Mouse (Mus musculus) hindbrain, embryonic 11.5 days (tissue): ENCODE measurements around the gene Mtus2. TPM values are rescaled to one million over a fixed set of nuclear protein-coding genes. Genes with fewer than 3 reads are reported as not detected.

Experiments used
- ATAC-seq: fragments of 200-750 bp; cut with Nextera tagmentation; 2 replicates; pipeline ENCODE4 v1.8.0; 2017; ENCODE audit warnings: mild to moderate bottlenecking, moderate TSS enrichment, moderate library complexity; ENCODE audit not compliant: low FRiP score
- DNase-seq: peaks from one replicate; pipeline ENCODE4 v3.0.0-alpha.2; 2015; ENCODE audit warnings: low spot score
- H3K27ac ChIP-seq: fragments of 300-500 bp; sonication (generic); 2 replicates; pipeline ENCODE4 v1.5.1; 2014; ENCODE audit warnings: mild to moderate bottlenecking, low read depth, low read length
- H3K27me3 ChIP-seq: fragments of 300-500 bp; sonication (generic); 2 replicates; pipeline ENCODE4 v1.6.1; 2014; ENCODE audit warnings: mild to moderate bottlenecking, low read length, moderate library complexity, mixed read lengths; ENCODE audit not compliant: control insufficient read depth, insufficient read depth
- H3K36me3 ChIP-seq: fragments of 300-500 bp; sonication (generic); 2 replicates; pipeline ENCODE4 v1.6.1; 2014; ENCODE audit warnings: mild to moderate bottlenecking, low read length, moderate library complexity, mixed read lengths; ENCODE audit not compliant: control insufficient read depth, insufficient read depth
- H3K4me1 ChIP-seq: fragments of 300-500 bp; sonication (generic); replicated peaks from 2 replicates; pipeline ENCODE4 v1.6.1; 2014; ENCODE audit warnings: low read length, mixed read lengths; ENCODE audit not compliant: control insufficient read depth, insufficient read depth
- H3K4me2 ChIP-seq: fragments of 300-500 bp; sonication (generic); replicated peaks from 2 replicates; pipeline ENCODE4 v1.6.1; 2014; ENCODE audit warnings: mild to moderate bottlenecking, low read depth, low read length
- H3K4me3 ChIP-seq: fragments of 300-500 bp; sonication (generic); 2 replicates; pipeline ENCODE4 v1.5.1; 2014; ENCODE audit warnings: low read depth, low read length
- H3K9ac ChIP-seq: fragments of 300-500 bp; sonication (generic); 2 replicates; pipeline ENCODE4 v1.6.1; 2014; ENCODE audit warnings: low read depth, low read length
- H3K9me3 ChIP-seq: fragments of 300-500 bp; sonication (generic); 2 replicates; pipeline ENCODE4 v1.6.1; 2016; ENCODE audit warnings: low read length; ENCODE audit not compliant: control insufficient read depth
- WGBS: fragments of 180-500 bp; shearing (Covaris S2); extraction: QIAGEN DNeasy Blood & Tissue Kit; methylation state at CpG from one replicate; pipeline ENCODE4 v1.1.7; 2014; 5-methylcytosine and 5-hydroxymethylcytosine counted together
- polyA plus RNA-seq: library from polyadenylated mRNA; unstranded; fragments of >200 nt; fragmentation: Nextera tagmentation; extraction: Ambion mirVana; gene quantifications from 2 replicates; pipeline ENCODE4 v1.2.1, GENCODE M21; 2014

Mtus2 gene
- polyA plus RNA-seq, 1 experiment from 2014 or later, result 29.2 TPM

GRCm38 (mm10) chr5:148236616-148237015 is 279.5 kb downstream of the Mtus2 start:
- Histone ChIP-seq H3K27me3 (no peaks in the 10 kb centered on the region), H3K9ac (no peak overlapping the region), H3K9me3 (no peaks in the 10 kb centered on the region), H3K36me3 (no peaks in the 10 kb centered on the region), H3K4me1 (no peaks in the 10 kb centered on the region), H3K4me3 (no peak overlapping the region), H3K27ac (no peak overlapping the region), H3K4me2 (no peak overlapping the region)
- no peak for ATAC-seq
- 50% methylated on average over 9 of the region's 9 CpGs for WGBS
- peak; percentile 47 for DNase-seq

GRCm38 (mm10) chr5:148239067-148239466 is 281.9 kb downstream of the Mtus2 start:
- DNase-seq (peak; percentile 60), ATAC-seq (peak; percentile 60; the same call in 1 of the 2 replicates)
- no peaks in the 10 kb centered on the region for H3K27me3 ChIP-seq
- no peak overlapping the region for H3K4me3 ChIP-seq
- H3K9me3 ChIP-seq, result no peaks in the 10 kb centered on the region
- no peak overlapping the region for H3K27ac ChIP-seq
- no peak overlapping the region for H3K9ac ChIP-seq
- H3K36me3 ChIP-seq, result no peaks in the 10 kb centered on the region
- H3K4me2 ChIP-seq, result no peak overlapping the region
- H3K4me1 ChIP-seq, result no peaks in the 10 kb centered on the region

GRCm38 (mm10) chr5:148239757-148240156 is 282.6 kb downstream of the Mtus2 start:
- H3K4me2 ChIP-seq, result no peak overlapping the region
- H3K27ac ChIP-seq, result no peak overlapping the region
- H3K4me1 ChIP-seq, result no peaks in the 10 kb centered on the region
- DNase-seq, result no peak
- H3K4me3 ChIP-seq, result no peak overlapping the region
- no peaks in the 10 kb centered on the region for H3K9me3 ChIP-seq
- WGBS, result 21% methylated on average over 2 of the region's 2 CpGs
- ATAC-seq, result no peak
- no peak overlapping the region for H3K9ac ChIP-seq
- no peaks in the 10 kb centered on the region for H3K36me3 ChIP-seq
- H3K27me3 ChIP-seq, result no peaks in the 10 kb centered on the region

GRCm38 (mm10) chr5:148241932-148242331 is 284.8 kb downstream of the Mtus2 start:
- 12% methylated on average over 7 of the region's 7 CpGs for WGBS
- no peak overlapping the region for H3K27ac ChIP-seq
- no peaks in the 10 kb centered on the region for H3K27me3 ChIP-seq
- H3K4me2 ChIP-seq, result no peak overlapping the region
- 0 out of 2 replicates have a peak, but pooled peaks have one; percentile 45 for ATAC-seq
- H3K9ac ChIP-seq, result no peak overlapping the region
- peak; percentile 85 for DNase-seq
- no peaks in the 10 kb centered on the region for H3K9me3 ChIP-seq
- H3K36me3 ChIP-seq, result no peaks in the 10 kb centered on the region
- H3K4me3 ChIP-seq, result no peak overlapping the region
- no peaks in the 10 kb centered on the region for H3K4me1 ChIP-seq

GRCm38 (mm10) chr5:148244471-148244870 is 287.4 kb downstream of the Mtus2 start:
- no peak overlapping the region for H3K4me2 ChIP-seq
- H3K4me3 ChIP-seq, result no peak overlapping the region
- H3K4me1 ChIP-seq, result no peaks in the 10 kb centered on the region
- 38% methylated on average over 1 of the region's 1 CpGs for WGBS
- no peak overlapping the region for H3K27ac ChIP-seq
- no peaks in the 10 kb centered on the region for H3K9me3 ChIP-seq
- no peak overlapping the region for H3K9ac ChIP-seq
- H3K27me3 ChIP-seq, result no peaks in the 10 kb centered on the region
- ATAC-seq (no peak), DNase-seq (no peak)
- H3K36me3 ChIP-seq, result no peaks in the 10 kb centered on the region

- no peak overlapping the region for H3K4me3 ChIP-seq
- H3K9ac ChIP-seq, result no peak overlapping the region
- WGBS, result 85% methylated on average over 2 of the region's 2 CpGs
- no peak overlapping the region for H3K4me2 ChIP-seq
- ATAC-seq, result no peak
- H3K27ac ChIP-seq, result no peak overlapping the region
- H3K27me3 ChIP-seq, result no peaks in the 10 kb centered on the region
- no peaks in the 10 kb centered on the region for H3K4me1 ChIP-seq
- no peaks in the 10 kb centered on the region for H3K36me3 ChIP-seq
- H3K9me3 ChIP-seq, result no peaks in the 10 kb centered on the region
- no peak for DNase-seq
Measured at GRCm38 (mm10) chr5:148245386-148245785, 288.3 kb downstream of the Mtus2 start.

- H3K4me2 ChIP-seq, result no peak overlapping the region
- no peaks in the 10 kb centered on the region for H3K4me1 ChIP-seq
- no peak for DNase-seq
- 49% methylated on average over 2 of the region's 2 CpGs for WGBS
- H3K36me3 ChIP-seq, result no peaks in the 10 kb centered on the region
- no peak overlapping the region for H3K27ac ChIP-seq
- no peaks in the 10 kb centered on the region for H3K27me3 ChIP-seq
- H3K4me3 ChIP-seq, result no peak overlapping the region
- H3K9ac ChIP-seq, result no peak overlapping the region
- no peak for ATAC-seq
- no peaks in the 10 kb centered on the region for H3K9me3 ChIP-seq
Measured at GRCm38 (mm10) chr5:148248236-148248635, 291.1 kb downstream of the Mtus2 start.

- Histone ChIP-seq H3K4me3 (no peak overlapping the region), H3K36me3 (no peaks in the 10 kb centered on the region), H3K27me3 (no peaks in the 10 kb centered on the region), H3K9ac (no peak overlapping the region), H3K27ac (no peak overlapping the region), H3K9me3 (no peaks in the 10 kb centered on the region), H3K4me2 (no peak overlapping the region), H3K4me1 (no peaks in the 10 kb centered on the region)
- DNase-seq (no peak), ATAC-seq (no peak)
Measured at GRCm38 (mm10) chr5:148251847-148252246, 294.7 kb downstream of the Mtus2 start.

- Histone ChIP-seq H3K27ac (no peak overlapping the region), H3K4me2 (no peak overlapping the region), H3K9me3 (no peaks in the 10 kb centered on the region), H3K36me3 (no peaks in the 10 kb centered on the region), H3K4me3 (no peak overlapping the region), H3K4me1 (0 out of 2 replicates have a peak, but pooled peaks cover 2% of the 10 kb centered on the region), H3K27me3 (no peaks in the 10 kb centered on the region), H3K9ac (no peak overlapping the region)
- ATAC-seq (no peak), DNase-seq (no peak)
- 84% methylated on average over 7 of the region's 7 CpGs for WGBS
Measured at GRCm38 (mm10) chr5:148262016-148262415, 304.9 kb downstream of the Mtus2 start.
